Mouse (Mus musculus) intestine, embryonic 15.5 days (tissue): Measurements from ENCODE around the gene Cap2. TPM values are rescaled to one million over a fixed set of nuclear protein-coding genes. Genes with fewer than 3 reads are reported as not detected.

Experiments
- ATAC-seq: fragments of 200-750 bp; cut with Nextera tagmentation; 2 replicates; pipeline ENCODE4 v1.8.0; 2017; ENCODE audit warnings: moderate TSS enrichment, moderate library complexity
- H3K27ac ChIP-seq: fragments of 300-500 bp; sonication (generic); 2 replicates; pipeline ENCODE4 v1.5.1; 2015; ENCODE audit warnings: mild to moderate bottlenecking, inconsistent platforms
- H3K27me3 ChIP-seq: fragments of 300-500 bp; sonication (generic); replicated peaks from 2 replicates; pipeline ENCODE4 v1.6.1; 2015; ENCODE audit warnings: inconsistent platforms
- H3K36me3 ChIP-seq: fragments of 300-500 bp; sonication (generic); 2 replicates; pipeline ENCODE4 v1.6.1; 2015; ENCODE audit warnings: inconsistent platforms
- H3K4me1 ChIP-seq: fragments of 300-500 bp; sonication (generic); replicated peaks from 2 replicates; pipeline ENCODE4 v1.6.1; 2015; ENCODE audit warnings: inconsistent platforms
- H3K4me2 ChIP-seq: fragments of 300-500 bp; sonication (generic); replicated peaks from 2 replicates; pipeline ENCODE4 v1.6.1; 2015; ENCODE audit warnings: mild to moderate bottlenecking, inconsistent platforms
- H3K4me3 ChIP-seq: fragments of 300-500 bp; sonication (generic); replicated peaks from 2 replicates; pipeline ENCODE4 v1.5.1; 2015; ENCODE audit warnings: inconsistent platforms
- H3K9ac ChIP-seq: fragments of 300-500 bp; sonication (generic); 2 replicates; pipeline ENCODE4 v1.6.1; 2015; ENCODE audit warnings: inconsistent platforms
- H3K9me3 ChIP-seq: fragments of 300-500 bp; sonication (generic); 2 replicates; pipeline ENCODE4 v1.6.1; 2016; ENCODE audit warnings: inconsistent platforms
- WGBS: fragments of 180-500 bp; shearing (Covaris S2); methylation state at CpG from one replicate; pipeline ENCODE4 v1.1.7; 2015; 5-methylcytosine and 5-hydroxymethylcytosine counted together
- polyA plus RNA-seq: library from polyadenylated mRNA; unstranded; fragments of >200 nt; fragmentation: Nextera tagmentation; extraction: Ambion mirVana; gene quantifications from 2 replicates; pipeline ENCODE4 v1.2.1, GENCODE M21; 2015

The Cap2 gene
- polyA plus RNA-seq, 1 experiment from 2014 or later: 10.4 TPM

DNA sequence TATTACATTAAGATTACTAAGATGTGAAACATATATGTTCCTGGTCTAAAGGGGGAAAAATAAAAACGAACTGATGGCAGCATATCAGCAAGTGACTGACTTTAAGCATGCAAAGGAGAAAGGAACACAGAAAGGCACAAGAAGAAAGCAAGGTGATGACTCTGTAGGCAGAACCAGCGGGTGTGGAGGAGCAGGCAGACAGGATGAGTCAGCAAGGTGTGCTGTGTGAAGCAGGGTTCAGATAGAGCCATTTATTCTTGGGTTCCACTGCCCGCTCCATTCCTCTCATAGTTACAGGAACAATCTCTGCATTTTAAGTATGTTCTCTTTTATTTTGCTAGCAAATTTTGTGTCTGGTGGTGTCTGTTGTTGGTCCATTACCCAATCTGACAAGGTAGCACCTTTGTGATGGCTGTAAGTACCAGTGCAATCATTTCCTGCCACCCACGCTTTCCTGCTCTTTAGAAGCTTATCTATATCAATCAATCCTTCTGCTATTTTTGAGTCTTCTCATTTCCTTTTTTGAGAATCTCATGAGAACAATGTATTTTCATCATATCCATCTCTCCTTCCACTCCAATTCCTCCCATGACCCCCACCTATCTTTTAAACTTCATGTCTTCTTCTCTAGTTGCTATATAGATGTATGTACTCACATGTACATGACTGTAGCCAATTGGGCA lies 189.1 kb downstream of the Cap2 start:
- no peaks in the 10 kb centered on the region for H3K27me3 ChIP-seq
- 84% methylated on average over 4 of the region's 4 CpGs for WGBS
- no peak overlapping the region for H3K4me2 ChIP-seq
- no peak overlapping the region for H3K9ac ChIP-seq
- no peaks in the 10 kb centered on the region for H3K4me1 ChIP-seq
- no peak overlapping the region for H3K4me3 ChIP-seq
- no peak overlapping the region for H3K27ac ChIP-seq
- H3K9me3 ChIP-seq: no peaks in the 10 kb centered on the region
- no peak for ATAC-seq
- peaks cover 11% of the 10 kb centered on the region; the same call in 1 of the 2 replicates for H3K36me3 ChIP-seq

DNA sequence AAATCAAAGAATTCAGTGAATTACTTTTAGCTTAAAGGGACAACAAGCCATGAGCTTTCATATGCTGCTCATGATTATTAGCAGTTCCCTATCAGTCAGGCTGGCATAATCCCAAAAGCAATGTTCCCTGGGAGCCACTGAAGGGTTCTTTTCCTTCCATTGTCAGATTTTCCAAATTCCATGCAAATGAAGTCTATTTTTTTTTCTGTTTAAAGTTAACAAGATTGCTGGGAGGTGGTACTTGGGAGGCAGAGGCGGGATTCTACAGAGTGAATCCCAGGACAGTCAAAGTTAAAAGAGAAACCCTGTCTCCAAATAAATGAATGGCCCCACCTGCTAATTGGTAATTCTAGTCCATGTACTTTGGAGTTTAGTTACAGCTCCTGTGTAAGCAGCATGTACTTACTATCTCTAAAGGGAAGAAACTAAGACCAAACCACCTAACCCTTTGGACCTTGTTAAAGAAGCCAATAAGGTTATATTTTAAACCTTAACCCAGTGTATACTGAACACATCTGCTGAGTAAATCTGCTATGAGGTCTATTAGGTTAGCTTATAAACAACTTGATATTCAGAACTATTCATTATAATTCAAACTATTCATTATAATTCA lies 193.8 kb downstream of the Cap2 start:
- no peak overlapping the region for H3K27ac ChIP-seq
- H3K4me3 ChIP-seq: no peak overlapping the region
- H3K36me3 ChIP-seq: 0 out of 2 replicates have a peak, but pooled peaks cover 2% of the 10 kb centered on the region
- H3K27me3 ChIP-seq: no peaks in the 10 kb centered on the region
- no peak overlapping the region for H3K9ac ChIP-seq
- WGBS: 85% methylated on average over 1 of the region's 1 CpGs
- peak; percentile 76; the same call in 1 of the 2 replicates for ATAC-seq
- no peak overlapping the region for H3K4me2 ChIP-seq
- H3K9me3 ChIP-seq: no peaks in the 10 kb centered on the region
- no peaks in the 10 kb centered on the region for H3K4me1 ChIP-seq

- 89% methylated on average over 1 of the region's 1 CpGs for WGBS
- Histone ChIP-seq H3K4me1 (no peaks in the 10 kb centered on the region), H3K9me3 (no peaks in the 10 kb centered on the region), H3K27me3 (no peaks in the 10 kb centered on the region), H3K9ac (no peak overlapping the region), H3K4me2 (no peak overlapping the region), H3K4me3 (no peak overlapping the region), H3K27ac (no peak overlapping the region), H3K36me3 (no peaks in the 10 kb centered on the region)
- peak; percentile 58; the same call in 1 of the 2 replicates for ATAC-seq
Measured at GRCm38 (mm10) chr13:46695932-46696331, 194.3 kb downstream of the Cap2 start.

DNA sequence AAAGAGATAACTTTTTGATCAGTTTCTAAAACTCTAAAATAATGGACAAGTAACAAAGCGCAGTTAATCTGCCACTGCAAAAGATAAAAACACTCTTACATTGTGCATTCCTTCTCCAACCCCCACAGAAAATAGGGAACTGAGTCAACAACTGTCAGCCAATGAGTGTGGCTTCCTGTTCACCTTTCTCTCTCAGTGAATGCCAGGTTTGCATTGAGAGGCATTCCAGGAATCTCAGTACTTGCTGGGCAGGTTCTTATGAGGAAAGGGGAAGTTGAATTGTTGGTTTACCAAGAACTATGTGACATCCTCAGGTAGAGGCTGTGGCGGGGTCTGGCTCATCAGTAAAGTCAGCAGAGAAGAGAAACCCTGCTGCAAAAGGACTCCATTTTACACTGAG lies 195.1 kb downstream of the Cap2 start:
- H3K4me2 ChIP-seq: no peak overlapping the region
- no peaks in the 10 kb centered on the region for H3K36me3 ChIP-seq
- no peak overlapping the region for H3K9ac ChIP-seq
- no peaks in the 10 kb centered on the region for H3K27me3 ChIP-seq
- no peaks in the 10 kb centered on the region for H3K4me1 ChIP-seq
- 70% methylated on average over 2 of the region's 2 CpGs for WGBS
- no peak overlapping the region for H3K4me3 ChIP-seq
- no peak overlapping the region for H3K27ac ChIP-seq
- ATAC-seq: no peak
- H3K9me3 ChIP-seq: no peaks in the 10 kb centered on the region

DNA sequence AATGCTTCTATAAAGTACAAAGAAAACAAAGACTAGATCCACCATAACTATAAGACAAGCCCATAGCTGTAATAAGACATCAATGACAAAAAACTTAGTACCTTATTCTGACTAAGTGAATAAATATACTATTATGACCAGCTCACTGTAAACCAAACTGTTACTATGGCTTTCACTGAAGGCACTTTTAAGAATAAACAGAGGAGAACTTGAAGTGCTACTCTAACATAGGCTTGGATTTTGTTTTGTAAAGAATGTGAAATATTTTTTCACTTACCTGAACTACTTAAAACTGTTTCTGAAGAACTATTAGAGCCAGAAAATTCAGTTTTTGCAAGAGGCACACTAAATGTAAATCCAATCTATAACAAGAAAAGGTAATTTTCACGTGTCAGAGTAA lies 197.7 kb downstream of the Cap2 start:
- Histone ChIP-seq H3K36me3 (no peaks in the 10 kb centered on the region; the same call in 1 of the 2 replicates), H3K9me3 (no peaks in the 10 kb centered on the region), H3K4me3 (no peak overlapping the region), H3K27me3 (no peaks in the 10 kb centered on the region), H3K9ac (no peak overlapping the region), H3K27ac (no peak overlapping the region), H3K4me1 (no peaks in the 10 kb centered on the region), H3K4me2 (no peak overlapping the region)
- ATAC-seq: no peak
- 80% methylated on average over 1 of the region's 1 CpGs for WGBS

Other genes with a start within 250 kb of the Cap2 start
- not detected in 2 replicates for gene Stmnd1, start 228.1 kb upstream of the Cap2 start, polyA plus RNA-seq
- gene Rbm24, start 83.4 kb upstream of the Cap2 start, polyA plus RNA-seq: 1.7 and 2.0 TPM in 2 replicates
- 9.4 and 9.9 TPM in 2 replicates for gene Fam8a1, start 167.7 kb downstream of the Cap2 start, polyA plus RNA-seq
- 20.3 and 21.4 TPM in 2 replicates for gene Nup153, start 226.1 kb downstream of the Cap2 start, polyA plus RNA-seq